Comparison of ENCODE assay signal across 8 mouse cellular contexts in the genomic region with DNA sequence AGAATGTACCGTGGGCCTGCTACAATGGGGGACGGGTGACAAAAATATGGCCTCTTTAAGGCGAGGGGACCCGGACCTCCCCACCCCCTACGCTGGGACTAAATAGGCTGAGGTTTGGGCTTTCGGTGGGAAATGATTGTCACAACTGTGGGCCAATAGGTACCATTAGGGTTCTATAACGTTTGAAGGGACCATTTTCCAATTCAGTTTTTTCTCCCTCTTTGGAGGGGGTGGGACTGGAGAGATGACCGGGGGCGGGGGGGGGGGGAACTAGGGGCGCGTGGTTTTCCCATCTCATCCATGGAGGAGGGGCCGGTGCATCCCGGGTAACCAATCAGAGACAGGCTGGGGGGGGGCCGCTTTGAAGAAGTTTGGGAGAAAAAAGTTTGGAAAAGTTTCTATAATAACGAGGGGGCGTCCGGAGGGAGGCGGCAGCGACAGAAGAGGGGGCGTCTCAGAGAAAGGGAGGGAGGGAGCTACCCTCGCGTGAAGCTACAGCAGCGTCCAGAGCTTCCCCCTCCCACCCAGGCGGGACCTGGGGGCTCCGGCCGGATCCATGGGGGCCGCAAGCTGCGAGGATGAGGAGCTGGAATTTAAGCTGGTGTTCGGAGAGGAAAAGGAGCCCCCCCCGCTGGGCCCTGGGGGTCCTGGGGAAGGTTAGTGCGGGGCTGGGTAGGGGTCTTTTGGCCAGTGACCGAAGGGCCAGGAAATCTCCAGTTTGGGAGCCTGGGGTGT. TPM values are rescaled to one million over a fixed set of nuclear protein-coding genes. Genes with fewer than 3 reads are reported as not detected.
DNase-seq lines count a peak whose midpoint lies in the region; ATAC-seq lines count a peak whose summit lies in the region.

No protein-coding gene starts in this region.

- H3K27ac ChIP-seq in forebrain, embryonic 14.5 days (ENCODE audit: low read depth, low read length), result peak overlapping the region; percentile 89; the same call in 1 of the 2 replicates
- peak overlapping the region; percentile 86 for H3K27ac ChIP-seq in hindbrain, embryonic 11.5 days (ENCODE audit: low read depth, low read length)
- H3K27ac ChIP-seq in liver, embryonic 12.5 days, result peak overlapping the region; percentile 36; the same call in 1 of the 2 replicates
- peak overlapping the region; percentile 86 for H3K27ac ChIP-seq in neural tube, embryonic 13.5 days (replicated peaks)

- peak overlapping the region; percentile 71 for H3K9ac ChIP-seq in forebrain, embryonic 14.5 days (ENCODE audit: low read length)
- H3K9ac ChIP-seq in hindbrain, embryonic 11.5 days (ENCODE audit: low read depth, low read length), result peak overlapping the region; percentile 73
- H3K9ac ChIP-seq in liver, embryonic 12.5 days, result peak overlapping the region; percentile 24; the same call in 1 of the 2 replicates
- peak overlapping the region; percentile 82 for H3K9ac ChIP-seq in neural tube, embryonic 13.5 days

- H3K4me2 ChIP-seq in forebrain, embryonic 14.5 days (ENCODE audit: low read length), result peak overlapping the region; percentile 82
- peak overlapping the region; percentile 80 for H3K4me2 ChIP-seq in hindbrain, embryonic 11.5 days (replicated peaks; ENCODE audit: low read depth, low read length)
- H3K4me2 ChIP-seq in liver, embryonic 12.5 days, result peak overlapping the region; percentile 82
- H3K4me2 ChIP-seq in neural tube, embryonic 13.5 days, result peak overlapping the region; percentile 87

- H3K27me3 ChIP-seq in forebrain, embryonic 14.5 days (replicated peaks; ENCODE audit: control insufficient read depth, insufficient read depth, low read length), result 0 out of 2 replicates have a peak, but pooled peaks cover 3% of the 10 kb centered on the region
- H3K27me3 ChIP-seq in hindbrain, embryonic 11.5 days (ENCODE audit: control insufficient read depth, insufficient read depth, low read length), result peaks cover 9% of the 10 kb centered on the region
- peaks cover 74% of the 10 kb centered on the region for H3K27me3 ChIP-seq in liver, embryonic 12.5 days (replicated peaks)
- peaks cover 36% of the 10 kb centered on the region for H3K27me3 ChIP-seq in neural tube, embryonic 13.5 days

- peaks cover 22% of the 10 kb centered on the region for H3K4me1 ChIP-seq in forebrain, embryonic 14.5 days (ENCODE audit: control insufficient read depth, insufficient read depth, low read length)
- peaks cover 8% of the 10 kb centered on the region; the same call in 1 of the 2 replicates for H3K4me1 ChIP-seq in hindbrain, embryonic 11.5 days (replicated peaks; ENCODE audit: control insufficient read depth, insufficient read depth, low read length)
- peaks cover 54% of the 10 kb centered on the region for H3K4me1 ChIP-seq in liver, embryonic 12.5 days
- H3K4me1 ChIP-seq in neural tube, embryonic 13.5 days (replicated peaks), result peaks cover 57% of the 10 kb centered on the region

- peak; percentile 25 for DNase-seq in thymus, postnatal 4 days
- no peak for DNase-seq in thymus, postnatal 25 days
- peak; percentile 70 for DNase-seq in forebrain, embryonic 14.5 days (ENCODE audit: low spot score)
- DNase-seq in hindbrain, embryonic 11.5 days (ENCODE audit: low spot score), result peak; percentile 54
- DNase-seq in left cerebral cortex, adult 8-10 months (ENCODE audit: low spot score in 2 of 2), result no peak
- no peak for DNase-seq in layer of hippocampus, postnatal 14 days (ENCODE audit: low spot score in 2 of 2)

- no peaks in the 10 kb centered on the region for H3K36me3 ChIP-seq in forebrain, embryonic 14.5 days (ENCODE audit: control insufficient read depth, insufficient read depth, low read length)
- H3K36me3 ChIP-seq in hindbrain, embryonic 11.5 days (ENCODE audit: control insufficient read depth, insufficient read depth, low read length), result no peaks in the 10 kb centered on the region
- no peaks in the 10 kb centered on the region for H3K36me3 ChIP-seq in liver, embryonic 12.5 days
- no peaks in the 10 kb centered on the region for H3K36me3 ChIP-seq in neural tube, embryonic 13.5 days

- WGBS in forebrain, embryonic 14.5 days, result under 1% methylated on average over 31 of the region's 32 CpGs
- under 1% methylated on average over 27 of the region's 32 CpGs for WGBS in hindbrain, embryonic 11.5 days
- 5% methylated on average over 32 of the region's 32 CpGs for WGBS in liver, embryonic 12.5 days (ENCODE audit: insufficient replicate concordance)
- 1% methylated on average over 30 of the region's 32 CpGs for WGBS in neural tube, embryonic 13.5 days

- ATAC-seq in forebrain, embryonic 14.5 days, result no peak
- no peak for ATAC-seq in hindbrain, embryonic 11.5 days (ENCODE audit: low FRiP score)
- ATAC-seq in liver, embryonic 12.5 days, result no peak
- ATAC-seq in neural tube, embryonic 13.5 days (ENCODE audit: low read depth), result no peak

- H3K9me3 ChIP-seq in forebrain, embryonic 14.5 days (replicated peaks; ENCODE audit: control insufficient read depth, low read length), result no peaks in the 10 kb centered on the region
- H3K9me3 ChIP-seq in hindbrain, embryonic 11.5 days (ENCODE audit: control insufficient read depth, low read length), result no peaks in the 10 kb centered on the region
- H3K9me3 ChIP-seq in liver, embryonic 12.5 days (replicated peaks), result no peaks in the 10 kb centered on the region
- H3K9me3 ChIP-seq in neural tube, embryonic 13.5 days, result no peaks in the 10 kb centered on the region

- H3K4me3 ChIP-seq in forebrain, embryonic 14.5 days (ENCODE audit: low read depth, low read length), result peak overlapping the region; percentile 47
- H3K4me3 ChIP-seq in hindbrain, embryonic 11.5 days (ENCODE audit: low read depth, low read length), result peak overlapping the region; percentile 44
- H3K4me3 ChIP-seq in liver, embryonic 12.5 days, result peak overlapping the region; percentile 37
- peak overlapping the region; percentile 60 for H3K4me3 ChIP-seq in neural tube, embryonic 13.5 days

RNA-seq across cellular contexts. Expression of a gene that starts 1.7 kb away (rescaled TPM):
- 8.3 and 9.1 TPM in 2 replicates for polyA plus RNA-seq in forebrain, embryonic 14.5 days (2014; fragmentation: Nextera tagmentation; extraction: Ambion mirVana)
- 19.5 and 25.5 TPM in 2 replicates for polyA plus RNA-seq in hindbrain, embryonic 11.5 days (2014; fragmentation: Nextera tagmentation; extraction: Ambion mirVana)
- 3.3 and 5.3 TPM in 2 replicates for polyA plus RNA-seq in liver, embryonic 12.5 days (2016; fragmentation: Nextera tagmentation; extraction: Ambion mirVana)
- polyA plus RNA-seq in neural tube, embryonic 13.5 days (2015; fragmentation: Nextera tagmentation; extraction: Ambion mirVana), result 12.2 and 14.2 TPM in 2 replicates
- total RNA-seq in left cerebral cortex, adult 8-10 months (2022), result 1 to 10 TPM; 1.0 to 2.7 (median 2.1) TPM
- total RNA-seq in layer of hippocampus, postnatal 14 days (2021), result 1 to 10 TPM; 3.5 to 4.0 TPM

RNA-seq across cellular contexts. Expression of a gene that starts 29.2 kb away (rescaled TPM):
- 6.2 and 7.4 TPM in 2 replicates for polyA plus RNA-seq in forebrain, embryonic 14.5 days (2014; fragmentation: Nextera tagmentation; extraction: Ambion mirVana)
- 8.3 and 8.8 TPM in 2 replicates for polyA plus RNA-seq in hindbrain, embryonic 11.5 days (2014; fragmentation: Nextera tagmentation; extraction: Ambion mirVana)
- 7.0 and 8.2 TPM in 2 replicates for polyA plus RNA-seq in liver, embryonic 12.5 days (2016; fragmentation: Nextera tagmentation; extraction: Ambion mirVana)
- polyA plus RNA-seq in neural tube, embryonic 13.5 days (2015; fragmentation: Nextera tagmentation; extraction: Ambion mirVana), result 11.8 and 12.7 TPM in 2 replicates
- total RNA-seq in left cerebral cortex, adult 8-10 months (2022), result 10 to 100 TPM in 2 of 4 experiments, 1 to 10 TPM in 2; 7.3 to 13.3 (median 11.3) TPM
- total RNA-seq in layer of hippocampus, postnatal 14 days (2021), result 10 to 100 TPM; 11.3 to 11.4 TPM

RNA-seq across cellular contexts. Expression of a gene that starts 36.0 kb away (rescaled TPM):
- polyA plus RNA-seq in forebrain, embryonic 14.5 days (2014; fragmentation: Nextera tagmentation; extraction: Ambion mirVana), result 2.4 and 4.1 TPM in 2 replicates
- polyA plus RNA-seq in hindbrain, embryonic 11.5 days (2014; fragmentation: Nextera tagmentation; extraction: Ambion mirVana), result 11.0 and 12.9 TPM in 2 replicates
- polyA plus RNA-seq in liver, embryonic 12.5 days (2016; fragmentation: Nextera tagmentation; extraction: Ambion mirVana), result 29.1 and 30.0 TPM in 2 replicates
- 4.3 and 4.7 TPM in 2 replicates for polyA plus RNA-seq in neural tube, embryonic 13.5 days (2015; fragmentation: Nextera tagmentation; extraction: Ambion mirVana)
- total RNA-seq in left cerebral cortex, adult 8-10 months (2022), result under 1 TPM in 2 of 4 experiments, not detected in 2; 0.73 to 0.98 TPM
- total RNA-seq in layer of hippocampus, postnatal 14 days (2021), result under 1 TPM; 0.37 to 0.43 TPM

RNA-seq across cellular contexts. Expression of a gene that starts 40.8 kb away (rescaled TPM):
- 1.9 and 3.3 TPM in 2 replicates for polyA plus RNA-seq in forebrain, embryonic 14.5 days (2014; fragmentation: Nextera tagmentation; extraction: Ambion mirVana)
- polyA plus RNA-seq in hindbrain, embryonic 11.5 days (2014; fragmentation: Nextera tagmentation; extraction: Ambion mirVana), result 6.6 and 7.6 TPM in 2 replicates
- polyA plus RNA-seq in liver, embryonic 12.5 days (2016; fragmentation: Nextera tagmentation; extraction: Ambion mirVana), result 2.9 and 3.6 TPM in 2 replicates
- 4.4 and 5.7 TPM in 2 replicates for polyA plus RNA-seq in neural tube, embryonic 13.5 days (2015; fragmentation: Nextera tagmentation; extraction: Ambion mirVana)
- total RNA-seq in left cerebral cortex, adult 8-10 months (2022), result 1 to 10 TPM; 3.3 to 6.2 (median 4.7) TPM
- 1 to 10 TPM; 3.9 to 4.2 TPM for total RNA-seq in layer of hippocampus, postnatal 14 days (2021)

RNA-seq across cellular contexts. Expression of a gene that starts 58.9 kb away (rescaled TPM):
- 0.28 TPM in 1 of 2 replicates, not detected in the other for polyA plus RNA-seq in forebrain, embryonic 14.5 days (2014; fragmentation: Nextera tagmentation; extraction: Ambion mirVana)
- polyA plus RNA-seq in hindbrain, embryonic 11.5 days (2014; fragmentation: Nextera tagmentation; extraction: Ambion mirVana), result 0.14 TPM in 1 of 2 replicates, not detected in the other
- polyA plus RNA-seq in liver, embryonic 12.5 days (2016; fragmentation: Nextera tagmentation; extraction: Ambion mirVana), result 3.1 and 3.6 TPM in 2 replicates
- polyA plus RNA-seq in neural tube, embryonic 13.5 days (2015; fragmentation: Nextera tagmentation; extraction: Ambion mirVana), result 0.21 and 0.28 TPM in 2 replicates
- total RNA-seq in left cerebral cortex, adult 8-10 months (2022), result under 1 TPM in 3 of 4 experiments, not detected in 1; 0.26 to 0.65 (median 0.53) TPM
- under 1 TPM; 0.46 to 0.55 TPM for total RNA-seq in layer of hippocampus, postnatal 14 days (2021)

Comparison
In these comparisons a context has a peak if more than half of its experiments do, and no peak if none do; other contexts are left out.
1. DNase-seq: peak in thymus, postnatal 4 days (single experiment), forebrain, embryonic 14.5 days (single experiment) and hindbrain, embryonic 11.5 days (single experiment); none in thymus, postnatal 25 days (single experiment), left cerebral cortex, adult 8-10 months (0 of 2) and layer of hippocampus, postnatal 14 days (0 of 2).
2. H3K27ac ChIP-seq: peak in every context shown above with its lines; median percentile 89 in forebrain, embryonic 14.5 days; 86 in hindbrain, embryonic 11.5 days; 86 in neural tube, embryonic 13.5 days; 36 in liver, embryonic 12.5 days.
3. H3K9ac ChIP-seq: peak in every context shown above with its lines; median percentile 82 in neural tube, embryonic 13.5 days; 73 in hindbrain, embryonic 11.5 days; 71 in forebrain, embryonic 14.5 days; 24 in liver, embryonic 12.5 days.
4. Peak in every context shown above with its lines, with median percentiles within 50 percentile points of each other: H3K4me2 ChIP-seq and H3K4me3 ChIP-seq.